Mouse (Mus musculus) activated CD4-positive, CD25-positive, alpha-beta regulatory T cell, adult 4 months (primary cell): ENCODE measurements around the gene Bad. TPM values are rescaled to one million over a fixed set of nuclear protein-coding genes. Genes with fewer than 3 reads are reported as not detected.
"Not testable (repeated sequence)": the region's sequence is repeated elsewhere in the genome, so short reads cannot be mapped to it uniquely, and the experiment has no call there.

ENCODE experiments used
- ATAC-seq: one replicate; pipeline ENCODE4 v1.8.0; 2017
- polyA plus RNA-seq, 2 experiments: library from polyadenylated mRNA; unstranded; fragments of 100-300 nt; shearing (Covaris generic); gene quantifications; one replicate each; pipeline ENCODE4 v1.2.1; 2017

Bad gene
- 10 to 100 TPM; 42.6 to 60.5 TPM for polyA plus RNA-seq

- peak; percentile 65 for ATAC-seq
Observed at GRCm38 (mm10) chr19:6941372-6942248, at the start of gene Bad. Bad (plus strand) TSS chr19:6941861.

- no peak for ATAC-seq
Observed at GRCm38 (mm10) chr19:6892512-6892911, 49.1 kb upstream of the Bad start.

- ATAC-seq, result no peak
Observed at GRCm38 (mm10) chr19:6893731-6894451, 47.8 kb upstream of the Bad start.

DNA sequence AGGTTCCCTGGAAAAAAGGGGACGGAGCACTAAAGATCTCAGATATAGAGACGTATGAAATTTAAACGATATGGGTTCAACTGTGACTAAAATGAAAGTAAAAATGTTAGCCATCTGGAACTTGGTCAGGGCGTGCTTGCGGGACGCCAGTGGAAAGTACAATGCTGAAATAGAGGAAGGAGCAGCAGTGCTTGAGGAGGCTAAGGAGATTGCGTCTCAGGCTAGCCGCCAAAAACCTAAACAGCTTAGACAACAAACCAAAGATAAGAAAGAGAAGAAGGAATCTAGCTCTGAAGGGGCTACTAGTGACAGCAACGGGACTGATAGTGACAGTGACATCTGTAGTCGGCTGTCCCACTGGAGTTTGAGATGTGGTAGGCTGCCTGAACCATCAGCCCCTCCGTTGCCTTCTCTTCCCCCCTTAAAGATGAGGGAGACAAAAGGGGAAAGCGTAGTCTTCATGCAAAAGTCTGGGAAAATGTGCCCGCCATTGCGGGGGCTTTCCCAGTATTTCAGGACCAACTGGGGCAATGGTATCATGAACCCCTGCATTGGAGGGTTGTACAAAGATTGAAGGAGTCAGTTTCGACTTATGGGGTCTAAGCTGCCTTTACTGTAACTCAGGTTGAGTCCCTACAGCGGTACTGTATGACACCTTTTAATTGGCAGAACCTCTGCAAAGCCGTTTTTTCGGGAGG is 45.9 kb upstream of the Bad start:
- not testable (repeated sequence) for ATAC-seq

- no peak for ATAC-seq
Observed at GRCm38 (mm10) chr19:6899641-6900040, 42.0 kb upstream of the Bad start.

GRCm38 (mm10) chr19:6903031-6903430 is 38.6 kb upstream of the Bad start:
- no peak for ATAC-seq

- no peak for ATAC-seq
Observed at GRCm38 (mm10) chr19:6904846-6905245, 36.8 kb upstream of the Bad start.

GRCm38 (mm10) chr19:6905498-6906159 is 36.0 kb upstream of the Bad start:
- no peak for ATAC-seq

DNA sequence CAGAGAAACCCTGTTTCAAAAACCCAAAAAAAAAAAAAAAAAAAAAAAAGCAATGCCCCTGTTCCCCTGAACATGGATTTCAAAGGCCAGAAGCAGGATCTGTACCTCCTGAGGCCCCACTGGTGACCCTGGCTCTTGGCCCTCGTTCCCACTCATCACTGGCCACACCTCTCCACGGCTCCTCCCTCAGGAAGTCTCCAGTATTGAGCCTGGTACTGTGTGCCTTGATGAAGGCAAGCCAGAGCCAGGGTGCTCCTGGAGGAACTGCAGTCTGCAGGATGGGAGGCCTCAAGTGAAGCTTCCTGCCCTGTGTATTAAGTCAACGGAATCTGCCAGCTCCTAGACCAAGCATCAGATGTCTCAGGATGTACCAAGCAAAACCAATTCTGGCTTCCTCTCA is 35.5 kb upstream of the Bad start:
- no peak for ATAC-seq

GRCm38 (mm10) chr19:6907094-6907493 is 34.6 kb upstream of the Bad start:
- ATAC-seq, result no peak

- no peak for ATAC-seq
Observed at GRCm38 (mm10) chr19:6907811-6908540, 33.7 kb upstream of the Bad start.

- ATAC-seq, result no peak
Observed at GRCm38 (mm10) chr19:6909021-6909420, 32.6 kb upstream of the Bad start.

GRCm38 (mm10) chr19:6909507-6910289 is 32.0 kb upstream of the Bad start, which contains the start of the genes Trmt112 and Prdx5:
Trmt112 (plus strand) TSS chr19:6909698.
Prdx5 (minus strand) TSS chr19:6910106.
- ATAC-seq, result peak; percentile 85

GRCm38 (mm10) chr19:6910306-6910705 is 31.4 kb upstream of the Bad start:
- not testable (repeated sequence) for ATAC-seq

- ATAC-seq, result no peak
Observed at GRCm38 (mm10) chr19:6911101-6912074, 30.3 kb upstream of the Bad start.

DNA sequence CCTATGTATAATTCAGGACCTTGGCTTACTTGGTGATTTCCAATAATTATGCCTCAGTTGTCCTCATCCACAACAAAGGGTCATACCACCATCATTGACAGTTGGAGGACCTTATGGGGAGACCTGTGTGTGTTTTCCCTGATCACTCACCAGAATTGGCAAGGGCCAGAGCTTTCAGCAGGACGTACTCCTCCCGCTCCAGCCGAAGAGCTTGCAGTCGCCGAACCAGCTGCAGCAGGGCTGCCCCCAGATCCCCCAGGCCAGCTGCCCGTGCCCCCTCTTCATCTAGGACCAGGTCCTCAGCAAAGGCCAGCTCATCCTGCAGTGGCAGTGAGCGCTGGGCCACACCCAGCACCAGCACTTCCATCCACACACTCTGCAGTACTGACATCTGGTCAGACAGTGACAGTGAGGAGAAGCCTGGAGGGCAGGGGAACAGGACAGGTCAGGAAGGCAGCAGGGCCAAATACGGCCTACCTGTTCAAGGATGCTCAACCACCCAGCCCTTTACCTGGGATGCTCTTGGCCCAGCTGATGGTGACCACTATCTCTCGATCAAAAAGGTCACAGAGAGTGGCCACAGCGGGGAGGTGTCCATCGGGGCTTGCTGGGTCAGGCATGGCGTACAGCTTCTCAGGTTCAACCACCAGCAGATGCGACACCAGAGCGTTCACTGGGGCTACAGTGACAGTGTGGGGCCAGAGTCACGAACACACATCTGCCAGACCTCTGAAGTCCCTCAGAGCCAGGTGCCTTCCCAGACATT is 29.3 kb upstream of the Bad start:
- no peak for ATAC-seq

DNA sequence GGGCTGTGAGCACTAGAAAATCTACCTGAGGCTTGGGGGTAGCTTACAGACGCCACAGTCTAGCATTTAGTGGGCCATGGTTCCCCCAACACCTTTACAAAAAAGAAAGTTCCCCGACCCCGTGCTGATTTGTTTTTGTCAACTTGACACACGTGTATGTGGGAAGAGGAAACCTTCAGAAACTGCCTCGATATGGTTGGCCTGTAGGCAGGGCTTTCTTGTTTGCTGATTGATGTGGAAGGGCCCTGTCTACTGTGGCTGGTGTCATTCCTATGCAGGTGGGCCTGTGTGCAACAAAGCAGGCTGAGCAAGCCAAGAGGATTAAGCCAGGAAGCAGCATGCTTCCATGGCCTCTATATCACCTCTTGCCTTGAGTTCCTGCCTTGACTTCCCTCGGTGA is 28.6 kb upstream of the Bad start:
- no peak for ATAC-seq

DNA sequence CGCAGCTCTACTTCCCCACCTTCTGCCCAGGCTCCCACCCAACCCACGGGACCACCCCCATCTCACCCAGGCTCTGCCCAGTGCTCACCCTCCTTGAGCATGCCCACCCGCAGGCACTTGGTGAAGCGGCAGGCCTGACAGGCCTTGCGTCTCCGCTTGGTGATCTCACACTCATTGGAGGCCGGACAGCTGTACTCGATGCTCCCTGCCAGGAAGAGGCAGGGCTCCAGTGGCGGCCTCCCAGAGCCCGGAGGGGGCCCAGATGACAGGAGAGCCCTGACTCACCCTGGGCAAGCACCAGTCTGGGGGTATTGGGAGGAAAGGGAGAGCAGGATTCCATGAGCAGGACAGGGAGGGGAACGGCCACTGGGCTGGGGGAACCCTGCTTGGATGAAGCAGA is 27.7 kb upstream of the Bad start:
- no peak for ATAC-seq

DNA sequence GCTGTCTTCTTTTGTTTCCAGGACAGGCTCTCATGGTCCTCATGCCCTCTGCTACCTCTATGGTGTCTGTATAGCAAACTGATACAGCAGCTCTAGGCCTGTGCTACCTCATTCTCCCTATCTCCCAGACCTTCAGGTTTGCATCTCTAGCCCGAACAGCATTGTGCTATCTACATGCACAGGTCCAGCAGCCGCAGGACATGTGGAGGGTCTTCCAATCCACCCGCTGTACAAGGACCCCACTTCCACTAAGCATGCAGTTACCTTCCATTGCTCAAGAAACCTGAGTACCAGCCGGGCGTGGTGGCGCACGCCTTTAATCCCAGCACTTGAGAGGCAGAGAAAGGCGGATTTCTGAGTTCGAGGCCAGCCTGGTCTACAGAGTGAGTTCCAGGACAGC is 27.1 kb upstream of the Bad start:
- no peak for ATAC-seq
